Mouse (Mus musculus): ENCODE results near the gene Olfr1441. TPM values are rescaled to one million over a fixed set of nuclear protein-coding genes. Genes with fewer than 3 reads are reported as not detected.

The Olfr1441 gene
- not detected for polyA plus RNA-seq (2012; fragmentation: generic; extraction: Trizol)

DNA sequence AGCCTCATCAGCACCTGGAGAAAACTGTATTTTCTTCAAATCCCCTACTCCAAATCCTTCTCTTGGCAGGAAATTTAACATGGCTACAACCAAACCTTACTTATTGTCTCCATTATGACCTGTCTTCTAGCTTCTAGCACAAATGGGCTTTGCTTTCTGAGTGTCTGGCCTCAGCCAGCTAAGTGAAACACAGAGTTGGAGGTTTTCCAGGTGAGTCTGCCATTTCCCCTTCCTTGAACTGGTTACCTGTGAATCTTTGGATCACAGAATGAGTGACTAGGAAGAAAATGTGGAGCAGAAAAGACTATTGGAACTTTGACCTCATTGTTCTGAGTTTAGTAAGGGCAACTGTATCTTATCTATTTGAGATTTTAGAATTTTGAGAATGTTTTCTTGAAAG lies at the start of gene Olfr1441:
Gene Olfr1441 (plus strand): TSS at position 73 of the 400 bp plus-strand sequence.

DNA sequence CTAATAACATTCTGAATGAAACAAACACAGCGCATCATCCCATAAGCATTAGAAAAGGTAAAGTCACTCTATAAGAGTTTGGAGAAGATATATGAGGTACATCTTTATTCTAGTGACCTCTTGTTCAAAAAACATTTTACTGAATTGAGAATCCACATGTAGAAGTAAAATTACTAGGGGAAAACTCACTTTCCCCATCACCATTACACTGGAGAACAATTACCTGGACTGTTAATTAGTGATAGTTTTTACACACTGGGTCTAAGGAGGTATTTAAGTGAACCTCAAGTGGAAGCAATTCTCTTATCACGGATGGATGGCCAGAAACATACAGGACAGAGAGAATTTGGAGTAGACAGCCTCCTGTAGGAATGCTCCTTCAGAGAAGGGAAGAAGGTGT lies 30.3 kb upstream of the Olfr1441 start, which contains the start of gene Olfr1440:
Gene Olfr1440 (plus strand): TSS at position 301 of the 400 bp plus-strand sequence.

DNA sequence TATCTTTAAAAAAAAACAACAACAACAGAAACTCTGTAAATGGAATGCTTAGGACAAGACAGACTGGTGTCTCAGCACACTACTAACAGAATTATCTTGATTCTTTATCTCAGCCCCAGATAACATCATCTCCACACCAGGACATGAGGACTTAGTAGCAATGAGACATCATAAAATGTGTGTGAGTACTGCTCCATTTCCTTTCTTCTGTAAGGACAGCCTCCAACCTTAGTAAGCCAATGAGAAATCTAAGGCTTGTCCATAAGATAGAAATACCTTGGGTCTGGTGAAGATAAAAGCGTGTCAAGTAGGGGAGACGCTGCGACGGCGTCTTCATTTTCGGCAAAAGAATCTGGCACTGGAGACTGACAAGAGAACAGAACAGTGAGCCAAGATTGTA lies 10.4 kb downstream of the Olfr1441 start, which contains the start of gene Pfpl:
Gene Pfpl (plus strand): TSS at position 301 of the 400 bp plus-strand sequence.

DNA sequence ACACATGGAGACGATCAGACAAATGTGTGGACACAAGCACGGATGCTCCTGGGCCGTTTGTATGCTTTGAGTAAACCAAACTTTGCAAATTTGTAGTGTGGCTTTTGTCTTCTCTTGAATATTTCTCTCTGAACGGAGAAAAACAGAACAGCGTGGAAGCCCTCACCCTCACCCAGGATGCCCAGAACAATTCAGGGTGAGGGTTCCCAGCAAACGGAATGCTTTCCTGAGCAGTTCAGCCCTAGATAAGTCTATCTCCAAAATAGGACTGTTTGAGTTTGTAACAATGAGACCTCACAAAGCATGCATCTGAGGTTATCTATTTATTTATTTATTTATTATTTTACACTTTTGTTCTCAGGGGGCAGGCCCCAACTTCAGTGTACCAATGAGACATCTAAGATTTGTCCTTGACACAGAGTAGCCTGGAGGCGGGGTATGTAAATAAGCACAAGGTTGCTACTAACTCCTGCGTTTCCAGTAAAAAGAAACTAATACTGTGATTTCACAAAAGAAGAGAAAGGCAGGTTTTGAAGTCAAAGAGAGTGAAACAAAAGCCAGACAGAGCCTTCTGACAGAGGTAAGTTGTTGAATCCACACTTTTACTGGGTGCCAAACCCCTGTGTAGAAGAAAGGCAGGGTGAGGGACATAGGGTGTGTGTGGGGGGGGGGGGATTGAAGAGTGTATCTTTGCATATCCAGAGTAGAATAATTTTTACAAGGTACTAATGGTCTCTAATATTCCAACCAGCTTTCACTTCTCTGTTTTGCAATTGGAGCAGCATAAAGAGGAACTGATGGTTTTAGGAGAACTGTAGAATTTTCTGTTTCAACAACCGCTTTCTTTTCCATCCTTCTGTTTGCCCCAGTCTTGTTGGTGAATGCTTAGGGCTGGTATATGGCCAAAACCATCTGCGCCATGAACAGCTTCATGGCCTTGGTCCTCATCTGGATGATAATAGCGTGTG lies 43.3 kb downstream of the Olfr1441 start, which contains the start of gene Mpeg1:
Gene Mpeg1 (plus strand): TSS at position 498 of the 968 bp plus-strand sequence.

Other genes with a start within 250 kb of the Olfr1441 start
- not detected for gene Olfr1555-ps1, start 247.3 kb upstream of the Olfr1441 start, polyA plus RNA-seq (2012; fragmentation: generic; extraction: Trizol)
- gene Olfr1431, start 216.8 kb upstream of the Olfr1441 start, polyA plus RNA-seq (2012; fragmentation: generic; extraction: Trizol): not detected
- not detected for gene Olfr1432, start 184.8 kb upstream of the Olfr1441 start, polyA plus RNA-seq (2012; fragmentation: generic; extraction: Trizol)
- gene Olfr262, start 175.8 kb upstream of the Olfr1441 start, polyA plus RNA-seq (2012; fragmentation: generic; extraction: Trizol): not detected
- gene Olfr235, start 156.4 kb upstream of the Olfr1441 start, polyA plus RNA-seq (2012; fragmentation: generic; extraction: Trizol): not detected
- gene Olfr1434, start 137.6 kb upstream of the Olfr1441 start, polyA plus RNA-seq (2012; fragmentation: generic; extraction: Trizol): not detected
- gene Olfr1436, start 118.3 kb upstream of the Olfr1441 start, polyA plus RNA-seq (2012; fragmentation: generic; extraction: Trizol): not detected
- gene Olfr1437, start 92.3 kb upstream of the Olfr1441 start, polyA plus RNA-seq (2012; fragmentation: generic; extraction: Trizol): not detected
- gene Olfr1438-ps1, start 81.5 kb upstream of the Olfr1441 start, polyA plus RNA-seq (2012; fragmentation: generic; extraction: Trizol): not detected
- gene Olfr1440, start 30.2 kb upstream of the Olfr1441 start, polyA plus RNA-seq (2012; fragmentation: generic; extraction: Trizol): not detected
- gene Pfpl, start 10.5 kb downstream of the Olfr1441 start, polyA plus RNA-seq (2012; fragmentation: generic; extraction: Trizol): not detected
- gene Mpeg1, start 43.3 kb downstream of the Olfr1441 start, polyA plus RNA-seq (2012; fragmentation: generic; extraction: Trizol): under 1 TPM in 1 of 2 experiments, not detected in 1; 0.05 TPM
- 1 to 10 TPM; 1.8 to 8.0 TPM for gene Dtx4, start 84.0 kb downstream of the Olfr1441 start, polyA plus RNA-seq (2012; fragmentation: generic; extraction: Trizol)
- gene Fam111a, start 128.3 kb downstream of the Olfr1441 start, polyA plus RNA-seq (2012; fragmentation: generic; extraction: Trizol): 1 to 10 TPM; 3.0 to 6.9 TPM
- under 1 TPM; 0.04 to 0.05 TPM for gene Gm4952, start 182.5 kb downstream of the Olfr1441 start, polyA plus RNA-seq (2012; fragmentation: generic; extraction: Trizol)
- gene Glyat, start 215.9 kb downstream of the Olfr1441 start, polyA plus RNA-seq (2012; fragmentation: generic; extraction: Trizol): under 1 TPM; 0.02 TPM

Data from C3H10T1/2 (cell line).